Mouse (Mus musculus): ENCODE results near the gene Olfr412. TPM values are rescaled to one million over a fixed set of nuclear protein-coding genes. Genes with fewer than 3 reads are reported as not detected.

Olfr412 gene
- not detected in 2 replicates for polyA plus RNA-seq (2015; fragmentation: Nextera tagmentation; extraction: Ambion mirVana)

GRCm38 (mm10) chr11:74361769-74362168 lies at the start of gene Olfr412:
Gene Olfr412 (plus strand): TSS chr11:74362069.
- 53% methylated on average over 1 of the region's 1 CpGs for WGBS
- Histone ChIP-seq H3K27me3 (ENCODE audit: control insufficient read depth, insufficient read depth, low read depth, low read length) (no peaks in the 10 kb centered on the region), H3K36me3 (ENCODE audit: control insufficient read depth, insufficient read depth, low read length) (no peaks in the 10 kb centered on the region), H3K27ac (ENCODE audit: low read length) (no peak within 1 kb of the TSS), H3K4me3 (ENCODE audit: low read length) (no peak within 1 kb of the TSS), H3K4me1 (replicated peaks; ENCODE audit: control insufficient read depth, insufficient read depth, low read length) (no peaks in the 10 kb centered on the region), H3K9me3 (ENCODE audit: control insufficient read depth, low read length) (no peaks in the 10 kb centered on the region), H3K9ac (ENCODE audit: low read length) (no peak within 1 kb of the TSS), H3K4me2 (ENCODE audit: low read depth, low read length) (no peak within 1 kb of the TSS)
- ATAC-seq (ENCODE audit: low read depth) = no peak

- Histone ChIP-seq H3K36me3 (ENCODE audit: control insufficient read depth, insufficient read depth, low read length) (no peaks in the 10 kb centered on the region), H3K4me2 (ENCODE audit: low read depth, low read length) (no peak overlapping the region), H3K9ac (ENCODE audit: low read length) (no peak overlapping the region), H3K27me3 (ENCODE audit: control insufficient read depth, insufficient read depth, low read depth, low read length) (no peaks in the 10 kb centered on the region), H3K4me3 (ENCODE audit: low read length) (no peak overlapping the region), H3K27ac (ENCODE audit: low read length) (no peak overlapping the region), H3K4me1 (replicated peaks; ENCODE audit: control insufficient read depth, insufficient read depth, low read length) (no peaks in the 10 kb centered on the region), H3K9me3 (ENCODE audit: control insufficient read depth, low read length) (no peaks in the 10 kb centered on the region)
- 59% methylated on average over 2 of the region's 2 CpGs for WGBS
- ATAC-seq (ENCODE audit: low read depth) = no peak
Measured at GRCm38 (mm10) chr11:74326044-74326443, 35.8 kb upstream of the Olfr412 start.

GRCm38 (mm10) chr11:74328781-74329180 lies 33.1 kb upstream of the Olfr412 start:
- Histone ChIP-seq H3K27me3 (ENCODE audit: control insufficient read depth, insufficient read depth, low read depth, low read length) (no peaks in the 10 kb centered on the region), H3K9me3 (ENCODE audit: control insufficient read depth, low read length) (no peaks in the 10 kb centered on the region), H3K9ac (ENCODE audit: low read length) (no peak overlapping the region), H3K36me3 (ENCODE audit: control insufficient read depth, insufficient read depth, low read length) (no peaks in the 10 kb centered on the region), H3K27ac (ENCODE audit: low read length) (no peak overlapping the region), H3K4me2 (ENCODE audit: low read depth, low read length) (no peak overlapping the region), H3K4me1 (replicated peaks; ENCODE audit: control insufficient read depth, insufficient read depth, low read length) (no peaks in the 10 kb centered on the region), H3K4me3 (ENCODE audit: low read length) (no peak overlapping the region)
- no peak for ATAC-seq (ENCODE audit: low read depth)

- H3K9me3 ChIP-seq (ENCODE audit: control insufficient read depth, low read length) = no peaks in the 10 kb centered on the region
- no peak within 1 kb of the TSS for H3K4me3 ChIP-seq (ENCODE audit: low read length)
- WGBS = 81% methylated on average over 6 of the region's 6 CpGs
- ATAC-seq (ENCODE audit: low read depth) = no peak
- H3K9ac ChIP-seq (ENCODE audit: low read length) = no peak within 1 kb of the TSS
- no peaks in the 10 kb centered on the region for H3K27me3 ChIP-seq (ENCODE audit: control insufficient read depth, insufficient read depth, low read depth, low read length)
- H3K27ac ChIP-seq (ENCODE audit: low read length) = no peak within 1 kb of the TSS
- H3K36me3 ChIP-seq (ENCODE audit: control insufficient read depth, insufficient read depth, low read length) = no peaks in the 10 kb centered on the region
- no peaks in the 10 kb centered on the region for H3K4me1 ChIP-seq (replicated peaks; ENCODE audit: control insufficient read depth, insufficient read depth, low read length)
- H3K4me2 ChIP-seq (ENCODE audit: low read depth, low read length) = no peak within 1 kb of the TSS
Measured at GRCm38 (mm10) chr11:74337931-74338330, 23.9 kb upstream of the Olfr412 start, which contains the start of gene Olfr410. Gene Olfr410 (minus strand): TSS chr11:74338031.

- Histone ChIP-seq H3K4me3 (ENCODE audit: low read length) (no peak within 1 kb of the TSS), H3K9ac (ENCODE audit: low read length) (no peak within 1 kb of the TSS), H3K27me3 (ENCODE audit: control insufficient read depth, insufficient read depth, low read depth, low read length) (no peaks in the 10 kb centered on the region), H3K36me3 (ENCODE audit: control insufficient read depth, insufficient read depth, low read length) (no peaks in the 10 kb centered on the region), H3K4me2 (ENCODE audit: low read depth, low read length) (no peak within 1 kb of the TSS), H3K27ac (ENCODE audit: low read length) (no peak within 1 kb of the TSS), H3K9me3 (ENCODE audit: control insufficient read depth, low read length) (no peaks in the 10 kb centered on the region), H3K4me1 (replicated peaks; ENCODE audit: control insufficient read depth, insufficient read depth, low read length) (no peaks in the 10 kb centered on the region)
- WGBS = 78% methylated on average over 3 of the region's 3 CpGs
- ATAC-seq (ENCODE audit: low read depth) = no peak
Measured at GRCm38 (mm10) chr11:74352550-74352949, 9.3 kb upstream of the Olfr412 start, which contains the start of gene Olfr411. Gene Olfr411 (minus strand): TSS chr11:74352650.

- H3K9ac ChIP-seq (ENCODE audit: low read length) = no peak overlapping the region
- ATAC-seq (ENCODE audit: low read depth) = no peak
- no peaks in the 10 kb centered on the region for H3K36me3 ChIP-seq (ENCODE audit: control insufficient read depth, insufficient read depth, low read length)
- peaks cover 2% of the 10 kb centered on the region; the same call in 1 of the 2 replicates for H3K27me3 ChIP-seq (ENCODE audit: control insufficient read depth, insufficient read depth, low read depth, low read length)
- no peak overlapping the region for H3K4me2 ChIP-seq (ENCODE audit: low read depth, low read length)
- H3K4me3 ChIP-seq (ENCODE audit: low read length) = no peak overlapping the region
- H3K27ac ChIP-seq (ENCODE audit: low read length) = no peak overlapping the region
- no peaks in the 10 kb centered on the region for H3K4me1 ChIP-seq (replicated peaks; ENCODE audit: control insufficient read depth, insufficient read depth, low read length)
- whole genome bisulfite sequencing = 13% methylated on average over 22 of the region's 22 CpGs
- no peaks in the 10 kb centered on the region for H3K9me3 ChIP-seq (ENCODE audit: control insufficient read depth, low read length)
Measured at GRCm38 (mm10) chr11:74371393-74372100, 9.7 kb downstream of the Olfr412 start.

- Histone ChIP-seq H3K27me3 (ENCODE audit: control insufficient read depth, insufficient read depth, low read depth, low read length) (no peaks in the 10 kb centered on the region), H3K4me1 (replicated peaks; ENCODE audit: control insufficient read depth, insufficient read depth, low read length) (no peaks in the 10 kb centered on the region), H3K4me2 (ENCODE audit: low read depth, low read length) (no peak overlapping the region), H3K4me3 (ENCODE audit: low read length) (no peak overlapping the region), H3K27ac (ENCODE audit: low read length) (no peak overlapping the region), H3K9me3 (ENCODE audit: control insufficient read depth, low read length) (no peaks in the 10 kb centered on the region), H3K36me3 (ENCODE audit: control insufficient read depth, insufficient read depth, low read length) (no peaks in the 10 kb centered on the region), H3K9ac (ENCODE audit: low read length) (no peak overlapping the region)
- peak; percentile 23; the same call in 1 of the 2 replicates for ATAC-seq (ENCODE audit: low read depth)
- WGBS = 78% methylated on average over 3 of the region's 3 CpGs
Measured at GRCm38 (mm10) chr11:74376847-74377246, 15.0 kb downstream of the Olfr412 start.

- Histone ChIP-seq H3K36me3 (ENCODE audit: control insufficient read depth, insufficient read depth, low read length) (no peaks in the 10 kb centered on the region), H3K9ac (ENCODE audit: low read length) (no peak overlapping the region), H3K27ac (ENCODE audit: low read length) (no peak overlapping the region), H3K4me1 (replicated peaks; ENCODE audit: control insufficient read depth, insufficient read depth, low read length) (no peaks in the 10 kb centered on the region), H3K27me3 (ENCODE audit: control insufficient read depth, insufficient read depth, low read depth, low read length) (no peaks in the 10 kb centered on the region), H3K4me2 (ENCODE audit: low read depth, low read length) (no peak overlapping the region), H3K4me3 (ENCODE audit: low read length) (no peak overlapping the region), H3K9me3 (ENCODE audit: control insufficient read depth, low read length) (no peaks in the 10 kb centered on the region)
- ATAC-seq (ENCODE audit: low read depth) = no peak
- WGBS = 38% methylated on average over 4 of the region's 4 CpGs
Measured at GRCm38 (mm10) chr11:74379166-74379873, 17.5 kb downstream of the Olfr412 start.

- H3K9me3 ChIP-seq (ENCODE audit: control insufficient read depth, low read length) = no peaks in the 10 kb centered on the region
- peak overlapping the region; percentile 33; the same call in 1 of the 2 replicates for H3K27ac ChIP-seq (ENCODE audit: low read length)
- H3K4me2 ChIP-seq (ENCODE audit: low read depth, low read length) = no peak overlapping the region
- no peaks in the 10 kb centered on the region for H3K36me3 ChIP-seq (ENCODE audit: control insufficient read depth, insufficient read depth, low read length)
- H3K4me1 ChIP-seq (replicated peaks; ENCODE audit: control insufficient read depth, insufficient read depth, low read length) = peaks cover 5% of the 10 kb centered on the region
- H3K4me3 ChIP-seq (ENCODE audit: low read length) = no peak overlapping the region
- ATAC-seq (ENCODE audit: low read depth) = no peak
- no peaks in the 10 kb centered on the region for H3K27me3 ChIP-seq (ENCODE audit: control insufficient read depth, insufficient read depth, low read depth, low read length)
- H3K9ac ChIP-seq (ENCODE audit: low read length) = no peak overlapping the region
- 42% methylated on average over 9 of the region's 9 CpGs for WGBS
Measured at GRCm38 (mm10) chr11:74385674-74386073, 23.8 kb downstream of the Olfr412 start.

All from lung, embryonic 16.5 days (tissue).